Mouse (Mus musculus): ENCODE measurements around the gene Slc7a8. TPM values are rescaled to one million over a fixed set of nuclear protein-coding genes. Genes with fewer than 3 reads are reported as not detected.
A peak's percentile ranks its signal among the peaks of the same experiment; 100 is the strongest.

The Slc7a8 gene
- polyA plus RNA-seq, 1 experiment = 174 TPM

- Histone ChIP-seq H3K4me3 (ENCODE audit: low read depth, low read length) (peak within 1 kb of the TSS; percentile 95), H3K4me1 (ENCODE audit: control insufficient read depth, insufficient read depth, insufficient read length, low read length) (peaks cover 2% of the 10 kb centered on the region; the same call in 1 of the 2 replicates), H3K27ac (ENCODE audit: insufficient read depth, low read depth, low read length) (peak within 1 kb of the TSS; percentile 99), H3K27me3 (ENCODE audit: control insufficient read depth, insufficient read depth, low read length) (no peaks in the 10 kb centered on the region), H3K36me3 (ENCODE audit: control insufficient read depth, insufficient read depth, low read length) (peaks cover 28% of the 10 kb centered on the region)
- TF ChIP-seq POLR2A (IDR thresholded peaks at IDR 0.05; ENCODE audit: low read depth, low read length) (peak; percentile 81; the same call in 1 of the 2 replicates), CTCF (IDR thresholded peaks at IDR 0.05; ENCODE audit: extremely low read depth, insufficient read length, insufficient replicate concordance, low read depth, low read length) (no peak)
- under 1% methylated on average over 44 of the region's 44 CpGs for WGBS
Observed at GRCm38 (mm10) chr14:54686522-54687143, 95.1 kb downstream of the Slc7a8 start, which contains the start of gene Acin1. TSS of gene Acin1 (minus strand) at chr14:54686931.

GRCm38 (mm10) chr14:54686063-54686521, 95.7 kb downstream of the Slc7a8 start, which contains the start of gene 1700123O20Rik:
TSS of gene 1700123O20Rik (plus strand) at chr14:54686216.
- TF ChIP-seq CTCF (IDR thresholded peaks at IDR 0.05; ENCODE audit: extremely low read depth, insufficient read length, insufficient replicate concordance, low read depth, low read length) (no peak), POLR2A (IDR thresholded peaks at IDR 0.05; ENCODE audit: low read depth, low read length) (no peak; the same call in 1 of the 2 replicates)
- H3K4me3 ChIP-seq (ENCODE audit: low read depth, low read length) = peak within 1 kb of the TSS; percentile 95
- H3K36me3 ChIP-seq (ENCODE audit: control insufficient read depth, insufficient read depth, low read length) = peaks cover 28% of the 10 kb centered on the region
- H3K27me3 ChIP-seq (ENCODE audit: control insufficient read depth, insufficient read depth, low read length) = no peaks in the 10 kb centered on the region
- peak within 1 kb of the TSS; percentile 99 for H3K27ac ChIP-seq (ENCODE audit: insufficient read depth, low read depth, low read length)
- WGBS = under 1% methylated on average over 41 of the region's 41 CpGs
- H3K4me1 ChIP-seq (ENCODE audit: control insufficient read depth, insufficient read depth, insufficient read length, low read length) = peaks cover 2% of the 10 kb centered on the region; the same call in 1 of the 2 replicates

- H3K27ac ChIP-seq (ENCODE audit: insufficient read depth, low read depth, low read length) = peak overlapping the region; percentile 99; the same call in 1 of the 2 replicates
- H3K4me1 ChIP-seq (ENCODE audit: control insufficient read depth, insufficient read depth, insufficient read length, low read length) = peaks cover 2% of the 10 kb centered on the region; the same call in 1 of the 2 replicates
- H3K4me3 ChIP-seq (ENCODE audit: low read depth, low read length) = peak overlapping the region; percentile 95; the same call in 1 of the 2 replicates
- H3K36me3 ChIP-seq (ENCODE audit: control insufficient read depth, insufficient read depth, low read length) = peaks cover 28% of the 10 kb centered on the region
- 1% methylated on average over 8 of the region's 8 CpGs for WGBS
- H3K27me3 ChIP-seq (ENCODE audit: control insufficient read depth, insufficient read depth, low read length) = no peaks in the 10 kb centered on the region
- TF ChIP-seq POLR2A (IDR thresholded peaks at IDR 0.05; ENCODE audit: low read depth, low read length) = no peak
- TF ChIP-seq CTCF (IDR thresholded peaks at IDR 0.05; ENCODE audit: extremely low read depth, insufficient read length, insufficient replicate concordance, low read depth, low read length) = no peak
Observed at GRCm38 (mm10) chr14:54685471-54685870, 96.3 kb downstream of the Slc7a8 start.

GRCm38 (mm10) chr14:54682396-54682795, 99.3 kb downstream of the Slc7a8 start:
- Histone ChIP-seq H3K27ac (ENCODE audit: insufficient read depth, low read depth, low read length) (no peak overlapping the region), H3K4me1 (ENCODE audit: control insufficient read depth, insufficient read depth, insufficient read length, low read length) (no peaks in the 10 kb centered on the region), H3K4me3 (ENCODE audit: low read depth, low read length) (no peak overlapping the region), H3K27me3 (ENCODE audit: control insufficient read depth, insufficient read depth, low read length) (no peaks in the 10 kb centered on the region), H3K36me3 (ENCODE audit: control insufficient read depth, insufficient read depth, low read length) (peaks cover 39% of the 10 kb centered on the region)
- 82% methylated on average over 3 of the region's 3 CpGs for WGBS
- TF ChIP-seq CTCF (IDR thresholded peaks at IDR 0.05; ENCODE audit: extremely low read depth, insufficient read length, insufficient replicate concordance, low read depth, low read length) (no peak), POLR2A (IDR thresholded peaks at IDR 0.05; ENCODE audit: low read depth, low read length) (no peak)

GRCm38 (mm10) chr14:54678657-54679304, 103.0 kb downstream of the Slc7a8 start:
- no peak overlapping the region for H3K4me3 ChIP-seq (ENCODE audit: low read depth, low read length)
- TF ChIP-seq CTCF (IDR thresholded peaks at IDR 0.05; ENCODE audit: extremely low read depth, insufficient read length, insufficient replicate concordance, low read depth, low read length) = no peak
- TF ChIP-seq POLR2A (IDR thresholded peaks at IDR 0.05; ENCODE audit: low read depth, low read length) = no peak
- H3K36me3 ChIP-seq (ENCODE audit: control insufficient read depth, insufficient read depth, low read length) = peaks cover 60% of the 10 kb centered on the region
- no peaks in the 10 kb centered on the region for H3K27me3 ChIP-seq (ENCODE audit: control insufficient read depth, insufficient read depth, low read length)
- WGBS = 84% methylated on average over 16 of the region's 16 CpGs
- H3K4me1 ChIP-seq (ENCODE audit: control insufficient read depth, insufficient read depth, insufficient read length, low read length) = no peaks in the 10 kb centered on the region
- no peak overlapping the region for H3K27ac ChIP-seq (ENCODE audit: insufficient read depth, low read depth, low read length)

- peaks cover 57% of the 10 kb centered on the region for H3K36me3 ChIP-seq (ENCODE audit: control insufficient read depth, insufficient read depth, low read length)
- no peak overlapping the region for H3K4me3 ChIP-seq (ENCODE audit: low read depth, low read length)
- no peaks in the 10 kb centered on the region for H3K4me1 ChIP-seq (ENCODE audit: control insufficient read depth, insufficient read depth, insufficient read length, low read length)
- 85% methylated on average over 5 of the region's 5 CpGs for WGBS
- TF ChIP-seq POLR2A (IDR thresholded peaks at IDR 0.05; ENCODE audit: low read depth, low read length) (no peak), CTCF (IDR thresholded peaks at IDR 0.05; ENCODE audit: extremely low read depth, insufficient read length, insufficient replicate concordance, low read depth, low read length) (no peak)
- no peaks in the 10 kb centered on the region for H3K27me3 ChIP-seq (ENCODE audit: control insufficient read depth, insufficient read depth, low read length)
- H3K27ac ChIP-seq (ENCODE audit: insufficient read depth, low read depth, low read length) = no peak overlapping the region
Observed at GRCm38 (mm10) chr14:54676290-54676689, 105.5 kb downstream of the Slc7a8 start.

- H3K36me3 ChIP-seq (ENCODE audit: control insufficient read depth, insufficient read depth, low read length) = peaks cover 50% of the 10 kb centered on the region
Observed at GRCm38 (mm10) chr14:54674317-54674716, 107.4 kb downstream of the Slc7a8 start.

More at GRCm38 (mm10) chr14:54674317-54674716, 107.4 kb downstream of the Slc7a8 start:
- Histone ChIP-seq H3K4me1 (ENCODE audit: control insufficient read depth, insufficient read depth, insufficient read length, low read length) (no peaks in the 10 kb centered on the region), H3K27ac (ENCODE audit: insufficient read depth, low read depth, low read length) (no peak overlapping the region), H3K27me3 (ENCODE audit: control insufficient read depth, insufficient read depth, low read length) (no peaks in the 10 kb centered on the region), H3K4me3 (ENCODE audit: low read depth, low read length) (no peak overlapping the region)
- 36% methylated on average over 2 of the region's 2 CpGs for WGBS
- TF ChIP-seq POLR2A (IDR thresholded peaks at IDR 0.05; ENCODE audit: low read depth, low read length) (no peak), CTCF (IDR thresholded peaks at IDR 0.05; ENCODE audit: extremely low read depth, insufficient read length, insufficient replicate concordance, low read depth, low read length) (no peak)

Other genes starting within 250 kb of the Slc7a8 start
- 4.7 and 11.8 TPM in 2 replicates for gene Haus4, start 227.3 kb downstream of the Slc7a8 start, polyA plus RNA-seq (2012; rRNA removed)
- 2.6 and 3.0 TPM in 2 replicates for gene Ajuba, start 204.4 kb downstream of the Slc7a8 start, polyA plus RNA-seq (2012; rRNA removed)
- gene 4931414P19Rik, start 176.0 kb downstream of the Slc7a8 start, polyA plus RNA-seq (2012; rRNA removed) = 2.3 and 5.6 TPM in 2 replicates
- gene Psmb5, start 163.9 kb downstream of the Slc7a8 start, polyA plus RNA-seq (2012; rRNA removed) = 122 and 160 TPM in 2 replicates
- not detected in 2 replicates for gene Psmb11, start 160.5 kb downstream of the Slc7a8 start, polyA plus RNA-seq (2012; rRNA removed)
- not detected in 2 replicates for gene Gm17606, start 141.0 kb downstream of the Slc7a8 start, polyA plus RNA-seq (2012; rRNA removed)
- 3.1 and 4.6 TPM in 2 replicates for gene Cdh24, start 140.6 kb downstream of the Slc7a8 start, polyA plus RNA-seq (2012; rRNA removed)
- 21.9 and 47.4 TPM in 2 replicates for gene 1700123O20Rik, start 95.7 kb downstream of the Slc7a8 start, polyA plus RNA-seq (2012; rRNA removed)
- 32.5 and 76.4 TPM in 2 replicates for gene Acin1, start 95.0 kb downstream of the Slc7a8 start, polyA plus RNA-seq (2012; rRNA removed)
- gene Gm29776, start 83.1 kb downstream of the Slc7a8 start, polyA plus RNA-seq (2012; rRNA removed) = not detected in 2 replicates
- gene Cebpe, start 69.8 kb downstream of the Slc7a8 start, polyA plus RNA-seq (2012; rRNA removed) = 4.2 and 4.4 TPM in 2 replicates
- gene Rnf212b, start 32.2 kb upstream of the Slc7a8 start, polyA plus RNA-seq (2012; rRNA removed) = not detected in 2 replicates
- 1.1 and 2.0 TPM in 2 replicates for gene Homez, start 89.0 kb upstream of the Slc7a8 start, polyA plus RNA-seq (2012; rRNA removed)
- 8.9 and 17.4 TPM in 2 replicates for gene Ppp1r3e, start 95.6 kb upstream of the Slc7a8 start, polyA plus RNA-seq (2012; rRNA removed)
- 22.5 and 29.8 TPM in 2 replicates for gene Bcl2l2, start 101.4 kb upstream of the Slc7a8 start, polyA plus RNA-seq (2012; rRNA removed)
- 5.8 and 12.4 TPM in 2 replicates for gene Gm20521, start 101.5 kb upstream of the Slc7a8 start, polyA plus RNA-seq (2012; rRNA removed)
- 19.7 and 36.0 TPM in 2 replicates for gene Pabpn1, start 110.6 kb upstream of the Slc7a8 start, polyA plus RNA-seq (2012; rRNA removed)
- 15.2 and 18.0 TPM in 2 replicates for gene Slc22a17, start 131.2 kb upstream of the Slc7a8 start, polyA plus RNA-seq (2012; rRNA removed)
- 5.4 and 5.7 TPM in 2 replicates for gene Efs, start 144.2 kb upstream of the Slc7a8 start, polyA plus RNA-seq (2012; rRNA removed)
- gene Il25, start 150.7 kb upstream of the Slc7a8 start, polyA plus RNA-seq (2012; rRNA removed) = 0.53 and 1.1 TPM in 2 replicates
- 0.46 and 0.93 TPM in 2 replicates for gene Cmtm5, start 154.3 kb upstream of the Slc7a8 start, polyA plus RNA-seq (2012; rRNA removed)
- 0.10 TPM in 1 of 2 replicates, not detected in the other for gene Myh6, start 185.0 kb upstream of the Slc7a8 start, polyA plus RNA-seq (2012; rRNA removed)
- gene Gm17428, start 195.0 kb upstream of the Slc7a8 start, polyA plus RNA-seq (2012; rRNA removed) = not detected in 2 replicates
- 0.10 and 0.18 TPM in 2 replicates for gene Myh7, start 212.7 kb upstream of the Slc7a8 start, polyA plus RNA-seq (2012; rRNA removed)
- 3.9 and 8.4 TPM in 2 replicates for gene Ngdn, start 233.5 kb upstream of the Slc7a8 start, polyA plus RNA-seq (2012; rRNA removed)